Mouse (Mus musculus) forebrain, embryonic 12.5 days (tissue): Measurements from ENCODE around the gene Gm20481. TPM values are rescaled to one million over a fixed set of nuclear protein-coding genes. Genes with fewer than 3 reads are reported as not detected.
A peak's percentile ranks its signal among the peaks of the same experiment; 100 is the strongest.

ENCODE experiments used
- ATAC-seq: fragments of 200-750 bp; cut with Nextera tagmentation; 2 replicates; pipeline ENCODE4 v1.8.0; 2017; ENCODE audit warnings: moderate TSS enrichment; ENCODE audit not compliant: low FRiP score
- H3K27ac ChIP-seq: fragments of 300-500 bp; sonication (generic); 2 replicates; pipeline ENCODE4 v1.5.1; 2016; ENCODE audit warnings: mild to moderate bottlenecking
- H3K27me3 ChIP-seq: fragments of 300-500 bp; sonication (generic); 2 replicates; pipeline ENCODE4 v1.6.1; 2016; ENCODE audit warnings: mild to moderate bottlenecking
- H3K36me3 ChIP-seq: fragments of 300-500 bp; sonication (generic); replicated peaks from 2 replicates; pipeline ENCODE4 v1.6.1; 2016; ENCODE audit warnings: mild to moderate bottlenecking
- H3K4me1 ChIP-seq: fragments of 300-500 bp; sonication (generic); 2 replicates; pipeline ENCODE4 v1.6.1; 2016
- H3K4me2 ChIP-seq: fragments of 300-500 bp; sonication (generic); 2 replicates; pipeline ENCODE4 v1.6.1; 2016; ENCODE audit warnings: mild to moderate bottlenecking, moderate library complexity
- H3K4me3 ChIP-seq: fragments of 300-500 bp; sonication (generic); replicated peaks from 2 replicates; pipeline ENCODE4 v1.5.1; 2016; ENCODE audit warnings: mild to moderate bottlenecking
- H3K9ac ChIP-seq: fragments of 300-500 bp; sonication (generic); 2 replicates; pipeline ENCODE4 v1.6.1; 2016; ENCODE audit warnings: mild to moderate bottlenecking
- H3K9me3 ChIP-seq: fragments of 300-500 bp; sonication (generic); 2 replicates; pipeline ENCODE4 v1.6.1; 2016
- whole genome bisulfite sequencing: fragments of 180-500 bp; shearing (Covaris S2); methylation state at CpG from one replicate; pipeline ENCODE4 v1.1.7; 2016; 5-methylcytosine and 5-hydroxymethylcytosine counted together
- polyA plus RNA-seq: library from polyadenylated mRNA; unstranded; fragments of >200 nt; fragmentation: Nextera tagmentation; extraction: Ambion mirVana; gene quantifications from 2 replicates; pipeline ENCODE4 v1.2.1, GENCODE M21; 2016

The Gm20481 gene
- polyA plus RNA-seq, 1 experiment from 2014 or later, result not detected

DNA sequence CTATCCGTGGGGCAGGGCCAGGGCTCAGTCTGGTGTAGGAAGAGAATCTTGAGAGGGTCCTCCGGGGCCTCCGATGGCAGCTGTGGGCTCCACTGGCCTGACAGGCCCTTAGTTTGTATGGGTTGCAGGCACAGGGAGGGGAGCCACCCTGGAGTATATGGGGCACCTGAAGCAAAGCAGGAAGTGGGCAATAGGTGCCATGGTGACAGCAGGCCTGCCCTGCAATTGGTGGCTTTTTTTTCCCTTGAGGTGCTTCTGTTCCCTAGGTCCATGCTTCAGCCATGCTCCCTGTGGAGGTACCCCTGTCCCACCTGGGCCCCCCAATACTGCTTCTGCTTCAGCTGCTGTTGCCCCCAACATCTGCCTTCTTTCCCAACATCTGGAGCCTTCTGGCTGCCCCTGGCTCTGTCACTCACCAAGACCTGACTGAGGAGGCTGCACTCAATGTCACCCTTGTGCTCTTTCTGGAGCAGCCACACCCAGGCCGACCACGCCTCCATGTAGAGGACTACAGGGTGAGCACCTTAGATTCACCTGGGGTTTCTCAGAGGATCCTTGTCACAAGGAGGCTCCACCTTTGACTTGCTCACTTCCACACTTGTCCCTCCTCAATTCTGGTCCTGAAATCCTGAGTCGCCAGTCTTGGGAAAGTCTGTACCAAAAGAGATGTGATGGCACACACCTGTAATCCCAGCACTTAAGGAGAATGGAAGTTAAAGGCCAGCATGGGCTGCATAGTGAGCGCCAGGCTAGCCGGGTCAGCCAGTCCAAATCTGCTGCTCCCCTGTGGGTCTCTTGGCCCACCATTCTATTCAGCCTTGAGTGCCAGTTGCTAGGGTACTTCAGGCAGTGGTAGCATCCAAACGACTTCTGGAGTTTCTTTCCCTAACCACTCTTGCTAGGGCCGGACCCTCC lies 47.3 kb downstream of the Gm20481 start:
- peaks cover 14% of the 10 kb centered on the region for H3K4me1 ChIP-seq
- H3K9me3 ChIP-seq, result no peaks in the 10 kb centered on the region
- ATAC-seq, result no peak
- H3K36me3 ChIP-seq, result peaks cover 54% of the 10 kb centered on the region
- H3K27ac ChIP-seq, result peak overlapping the region; percentile 46; the same call in 1 of the 2 replicates
- H3K4me3 ChIP-seq, result no peak overlapping the region
- 79% methylated on average over 10 of the region's 10 CpGs for WGBS
- no peak overlapping the region for H3K4me2 ChIP-seq
- H3K27me3 ChIP-seq, result no peaks in the 10 kb centered on the region
- H3K9ac ChIP-seq, result no peak overlapping the region

DNA sequence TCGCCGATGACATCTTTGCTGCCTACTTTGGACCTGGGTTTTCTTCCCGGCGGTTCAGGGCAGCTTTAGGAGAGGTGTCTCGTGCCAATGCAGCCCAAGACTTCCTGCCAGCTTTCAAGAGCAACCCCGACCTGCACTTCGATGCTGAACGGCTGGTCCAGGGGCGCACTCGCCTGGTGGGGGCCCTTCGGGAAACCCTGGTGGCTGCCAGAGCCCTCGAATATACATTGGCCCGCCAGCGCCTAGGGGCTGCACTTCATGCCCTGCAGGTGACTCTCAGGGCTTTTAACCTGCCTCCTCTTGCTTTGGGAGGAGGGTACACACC lies 48.0 kb downstream of the Gm20481 start:
- H3K27ac ChIP-seq, result no peak overlapping the region
- WGBS, result 75% methylated on average over 14 of the region's 14 CpGs
- H3K4me2 ChIP-seq, result no peak overlapping the region
- peaks cover 48% of the 10 kb centered on the region for H3K36me3 ChIP-seq
- ATAC-seq, result no peak
- no peaks in the 10 kb centered on the region for H3K27me3 ChIP-seq
- H3K4me3 ChIP-seq, result no peak overlapping the region
- H3K4me1 ChIP-seq, result peaks cover 14% of the 10 kb centered on the region
- H3K9ac ChIP-seq, result no peak overlapping the region
- no peaks in the 10 kb centered on the region for H3K9me3 ChIP-seq

DNA sequence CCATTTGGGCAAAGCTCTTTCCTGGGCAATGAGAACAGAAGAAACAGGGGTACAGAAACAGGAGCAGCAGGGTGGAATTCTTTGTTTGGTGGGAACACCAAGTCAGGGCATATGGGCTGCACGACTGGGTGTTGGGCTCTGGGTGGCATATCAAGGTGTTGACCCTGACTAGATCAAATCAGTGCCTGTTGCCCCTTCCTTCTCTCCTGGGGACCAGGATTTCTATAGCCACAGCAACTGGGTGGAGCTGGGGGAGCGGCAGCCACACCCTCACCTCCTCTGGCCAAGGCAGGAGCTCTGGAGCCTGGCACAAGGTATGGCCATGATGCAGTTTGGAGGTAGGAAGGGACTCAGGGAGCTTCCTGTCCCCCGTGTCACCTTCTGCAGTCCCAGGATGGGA lies 48.5 kb downstream of the Gm20481 start:
- no peak for ATAC-seq
- Histone ChIP-seq H3K4me2 (no peak overlapping the region), H3K4me3 (no peak overlapping the region), H3K27ac (no peak overlapping the region), H3K9ac (no peak overlapping the region), H3K9me3 (no peaks in the 10 kb centered on the region), H3K27me3 (no peaks in the 10 kb centered on the region), H3K4me1 (peaks cover 14% of the 10 kb centered on the region), H3K36me3 (peaks cover 43% of the 10 kb centered on the region)
- 82% methylated on average over 3 of the region's 3 CpGs for WGBS

GRCm38 (mm10) chr17:35019894-35020293 lies 50.2 kb downstream of the Gm20481 start:
- no peak overlapping the region for H3K9ac ChIP-seq
- no peaks in the 10 kb centered on the region for H3K27me3 ChIP-seq
- H3K36me3 ChIP-seq, result peaks cover 26% of the 10 kb centered on the region
- WGBS, result 82% methylated on average over 11 of the region's 11 CpGs
- H3K27ac ChIP-seq, result no peak overlapping the region
- no peaks in the 10 kb centered on the region for H3K9me3 ChIP-seq
- no peak overlapping the region for H3K4me2 ChIP-seq
- ATAC-seq, result no peak
- no peak overlapping the region for H3K4me3 ChIP-seq
- H3K4me1 ChIP-seq, result peaks cover 17% of the 10 kb centered on the region

GRCm38 (mm10) chr17:35020551-35020950 lies 50.8 kb downstream of the Gm20481 start:
- Histone ChIP-seq H3K27ac (no peak overlapping the region), H3K4me2 (no peak overlapping the region), H3K9me3 (no peaks in the 10 kb centered on the region), H3K27me3 (no peaks in the 10 kb centered on the region), H3K36me3 (peaks cover 19% of the 10 kb centered on the region), H3K4me3 (no peak overlapping the region), H3K9ac (no peak overlapping the region), H3K4me1 (peaks cover 17% of the 10 kb centered on the region)
- 90% methylated on average over 8 of the region's 8 CpGs for WGBS
- ATAC-seq, result no peak

DNA sequence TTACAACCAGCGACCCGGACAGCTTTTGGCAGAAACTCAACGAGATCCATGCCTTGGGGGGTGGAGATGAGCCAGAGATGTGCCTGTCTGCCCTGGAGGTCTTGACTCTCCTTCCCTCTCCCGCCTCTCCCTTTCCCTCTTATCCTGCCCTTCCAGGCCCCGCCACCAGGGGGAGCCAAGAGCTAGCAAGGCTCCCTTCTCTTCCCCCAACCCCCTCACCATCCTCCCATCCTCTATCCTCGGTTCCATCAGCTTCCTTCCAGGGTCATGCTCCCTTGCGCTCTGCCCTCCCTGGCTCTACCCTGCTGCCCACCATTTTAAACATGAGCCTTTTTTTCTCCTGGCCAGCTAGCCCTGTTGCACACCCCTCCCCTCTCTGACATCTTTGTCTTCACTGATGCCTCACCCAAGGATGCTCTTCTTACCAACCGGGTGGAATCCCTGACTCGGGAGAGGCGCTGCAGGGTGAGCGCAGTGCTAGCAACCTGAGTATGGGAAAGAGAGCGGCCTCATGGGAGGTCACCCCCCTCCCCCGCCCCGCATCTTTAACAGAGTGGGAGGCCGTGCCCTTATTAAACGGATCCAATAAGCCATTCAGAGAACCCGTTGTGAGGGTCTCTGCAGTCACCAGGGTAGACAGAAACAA lies 51.6 kb downstream of the Gm20481 start:
- no peak overlapping the region for H3K9ac ChIP-seq
- H3K4me3 ChIP-seq, result 0 out of 2 replicates have a peak overlapping the region, but pooled peaks have one; percentile 4
- 6% methylated on average over 17 of the region's 17 CpGs for WGBS

More for the DNA sequence above, 51.6 kb downstream of the Gm20481 start:
- Histone ChIP-seq H3K4me2 (peak overlapping the region; percentile 37), H3K27ac (no peak overlapping the region; the same call in 1 of the 2 replicates), H3K36me3 (peaks cover 12% of the 10 kb centered on the region), H3K27me3 (no peaks in the 10 kb centered on the region), H3K4me1 (peaks cover 20% of the 10 kb centered on the region), H3K9me3 (no peaks in the 10 kb centered on the region)
- ATAC-seq, result peak; percentile 76

Other genes starting within 250 kb of the Gm20481 start
- gene C4b, start 226.0 kb upstream of the Gm20481 start, polyA plus RNA-seq, result not detected in 2 replicates
- not detected in 2 replicates for gene Cyp21a1, start 165.4 kb upstream of the Gm20481 start, polyA plus RNA-seq
- gene Stk19, start 133.0 kb upstream of the Gm20481 start, polyA plus RNA-seq, result 28.6 and 32.7 TPM in 2 replicates
- gene Dxo, start 132.9 kb upstream of the Gm20481 start, polyA plus RNA-seq, result 72.9 and 77.6 TPM in 2 replicates
- 61.8 and 64.8 TPM in 2 replicates for gene Skiv2l, start 119.7 kb upstream of the Gm20481 start, polyA plus RNA-seq
- 124 and 133 TPM in 2 replicates for gene Nelfe, start 119.5 kb upstream of the Gm20481 start, polyA plus RNA-seq
- gene Cfb, start 107.4 kb upstream of the Gm20481 start, polyA plus RNA-seq, result 2.9 and 3.6 TPM in 2 replicates
- gene Zbtb12, start 90.4 kb upstream of the Gm20481 start, polyA plus RNA-seq, result 9.2 and 10.4 TPM in 2 replicates
- gene Gm20547, start 87.9 kb upstream of the Gm20481 start, polyA plus RNA-seq, result not detected in 2 replicates
- 1.3 and 1.6 TPM in 2 replicates for gene C2, start 71.6 kb upstream of the Gm20481 start, polyA plus RNA-seq
- gene Ehmt2, start 71.4 kb upstream of the Gm20481 start, polyA plus RNA-seq, result 111 and 114 TPM in 2 replicates
- gene Slc44a4, start 55.4 kb upstream of the Gm20481 start, polyA plus RNA-seq, result not detected in 2 replicates
- 16.2 and 16.9 TPM in 2 replicates for gene Neu1, start 38.7 kb upstream of the Gm20481 start, polyA plus RNA-seq
- 0.11 and 0.21 TPM in 2 replicates for gene Hspa1b, start 10.7 kb upstream of the Gm20481 start, polyA plus RNA-seq
- gene Hspa1a, start 2.2 kb downstream of the Gm20481 start, polyA plus RNA-seq, result 2.0 and 2.3 TPM in 2 replicates
- gene Hspa1l, start 2.8 kb downstream of the Gm20481 start, polyA plus RNA-seq, result 1.2 and 1.3 TPM in 2 replicates
- gene Lsm2, start 11.9 kb downstream of the Gm20481 start, polyA plus RNA-seq, result 226 and 238 TPM in 2 replicates
- 158 and 159 TPM in 2 replicates for gene Vars, start 31.1 kb downstream of the Gm20481 start, polyA plus RNA-seq
- 0.17 and 0.27 TPM in 2 replicates for gene Vwa7, start 46.7 kb downstream of the Gm20481 start, polyA plus RNA-seq
- gene Sapcd1, start 58.1 kb downstream of the Gm20481 start, polyA plus RNA-seq, result 7.4 and 7.7 TPM in 2 replicates
- gene Msh5, start 76.8 kb downstream of the Gm20481 start, polyA plus RNA-seq, result 5.3 and 5.6 TPM in 2 replicates
- gene Clic1, start 80.1 kb downstream of the Gm20481 start, polyA plus RNA-seq, result 152 and 155 TPM in 2 replicates
- gene Ddah2, start 89.1 kb downstream of the Gm20481 start, polyA plus RNA-seq, result 513 and 534 TPM in 2 replicates
- not detected in 2 replicates for gene Ly6g6c, start 95.5 kb downstream of the Gm20481 start, polyA plus RNA-seq
- gene Mpig6b, start 96.3 kb downstream of the Gm20481 start, polyA plus RNA-seq, result 0.40 and 0.54 TPM in 2 replicates
- 0.28 and 0.50 TPM in 2 replicates for gene Ly6g6e, start 107.0 kb downstream of the Gm20481 start, polyA plus RNA-seq
- 0.29 and 1.6 TPM in 2 replicates for gene Ly6g6d, start 108.2 kb downstream of the Gm20481 start, polyA plus RNA-seq
- gene Ly6g6f, start 115.7 kb downstream of the Gm20481 start, polyA plus RNA-seq, result 0.17 and 0.18 TPM in 2 replicates
- gene Abhd16a, start 119.4 kb downstream of the Gm20481 start, polyA plus RNA-seq, result 59.2 and 70.7 TPM in 2 replicates
- not detected in 2 replicates for gene Ly6g5c, start 138.4 kb downstream of the Gm20481 start, polyA plus RNA-seq
- gene Ly6g5b, start 145.5 kb downstream of the Gm20481 start, polyA plus RNA-seq, result 0.96 and 1.5 TPM in 2 replicates
- gene Gpank1, start 151.5 kb downstream of the Gm20481 start, polyA plus RNA-seq, result 27.4 and 28.1 TPM in 2 replicates
- 283 and 284 TPM in 2 replicates for gene Csnk2b, start 152.1 kb downstream of the Gm20481 start, polyA plus RNA-seq
- gene D17H6S53E, start 156.5 kb downstream of the Gm20481 start, polyA plus RNA-seq, result 5.3 and 7.2 TPM in 2 replicates
- 0.46 and 0.63 TPM in 2 replicates for gene Apom, start 162.1 kb downstream of the Gm20481 start, polyA plus RNA-seq
- gene Bag6, start 165.3 kb downstream of the Gm20481 start, polyA plus RNA-seq, result 88.9 and 97.8 TPM in 2 replicates
- 221 and 231 TPM in 2 replicates for gene Prrc2a, start 195.0 kb downstream of the Gm20481 start, polyA plus RNA-seq
- 4.3 and 4.9 TPM in 2 replicates for gene Aif1, start 206.2 kb downstream of the Gm20481 start, polyA plus RNA-seq
- 4.0 and 4.8 TPM in 2 replicates for gene Lst1, start 218.5 kb downstream of the Gm20481 start, polyA plus RNA-seq
- gene Ltb, start 224.5 kb downstream of the Gm20481 start, polyA plus RNA-seq, result not detected in 2 replicates
- gene Tnf, start 232.1 kb downstream of the Gm20481 start, polyA plus RNA-seq, result not detected in 2 replicates
- gene Lta, start 235.4 kb downstream of the Gm20481 start, polyA plus RNA-seq, result not detected in 2 replicates